Mouse (Mus musculus) spleen, adult 2 months (tissue): ENCODE results near the gene Olfr1315-ps1.

Source experiments
- CTCF ChIP-seq: fragments of 200-500 bp; IDR thresholded peaks from 2 replicates; pipeline ENCODE4 v1.5.1; 2011; ENCODE audit warnings: mild to moderate bottlenecking, inconsistent platforms; ENCODE audit not compliant: insufficient read depth, insufficient read length, insufficient replicate concordance; ENCODE audit errors: extremely low read depth
- POLR2A ChIP-seq: fragments of 200-500 bp; IDR thresholded peaks from 2 replicates; pipeline ENCODE4 v1.6.1; 2011; ENCODE audit warnings: low read depth, low read length, inconsistent platforms

DNA sequence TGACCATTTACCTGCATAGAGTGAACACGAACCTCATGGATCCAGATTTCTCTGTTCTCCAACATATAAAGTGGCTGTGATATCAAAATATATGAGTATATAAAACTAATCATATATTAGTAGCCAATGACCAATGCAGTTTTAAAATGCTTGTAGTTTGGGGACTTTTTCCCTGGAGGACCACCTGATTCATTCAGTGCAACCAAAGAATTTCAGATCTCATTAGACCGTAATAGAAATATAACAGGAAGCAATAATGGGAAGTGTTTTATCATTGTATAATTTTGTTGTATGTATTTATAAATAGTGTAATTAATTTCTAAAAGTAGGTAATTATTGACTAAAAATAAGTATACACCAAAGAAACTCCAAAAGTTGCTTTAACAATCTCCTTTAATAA lies 19.6 kb upstream of the Olfr1315-ps1 start, which contains the start of gene Olfr1316:
- no peak for TF ChIP-seq POLR2A
- no peak for TF ChIP-seq CTCF
